Mouse (Mus musculus) liver, embryonic 13.5 days (tissue): ENCODE data around the gene Hoxa11. TPM values are rescaled to one million over a fixed set of nuclear protein-coding genes. Genes with fewer than 3 reads are reported as not detected.

Experiments used
- ATAC-seq: fragments of 200-750 bp; cut with Nextera tagmentation; 2 replicates; pipeline ENCODE4 v1.8.0; 2017; ENCODE audit warnings: low read depth, mild to moderate bottlenecking, moderate number of reproducible peaks, moderate library complexity
- DNase-seq: peaks from one replicate; pipeline ENCODE4 v3.0.0; 2022
- H3K27ac ChIP-seq: fragments of 300-500 bp; sonication (generic); 2 replicates; pipeline ENCODE4 v1.5.1; 2015; ENCODE audit warnings: moderate library complexity, mild to moderate bottlenecking, inconsistent platforms
- H3K27me3 ChIP-seq: fragments of 300-500 bp; sonication (generic); 2 replicates; pipeline ENCODE4 v1.6.1; 2015; ENCODE audit warnings: mild to moderate bottlenecking, inconsistent platforms
- H3K36me3 ChIP-seq: fragments of 300-500 bp; sonication (generic); 2 replicates; pipeline ENCODE4 v1.6.1; 2015; ENCODE audit warnings: mild to moderate bottlenecking, inconsistent platforms
- H3K4me1 ChIP-seq: fragments of 300-500 bp; sonication (generic); replicated peaks from 2 replicates; pipeline ENCODE4 v1.6.1; 2015; ENCODE audit warnings: inconsistent platforms
- H3K4me2 ChIP-seq: fragments of 300-500 bp; sonication (generic); 2 replicates; pipeline ENCODE4 v1.6.1; 2015; ENCODE audit warnings: inconsistent platforms, mild to moderate bottlenecking, moderate library complexity
- H3K4me3 ChIP-seq: fragments of 300-500 bp; sonication (generic); replicated peaks from 2 replicates; pipeline ENCODE4 v1.5.1; 2015; ENCODE audit warnings: mild to moderate bottlenecking, inconsistent platforms
- H3K9ac ChIP-seq: fragments of 300-500 bp; sonication (generic); 2 replicates; pipeline ENCODE4 v1.6.1; 2015; ENCODE audit warnings: mild to moderate bottlenecking, inconsistent platforms
- H3K9me3 ChIP-seq: fragments of 300-500 bp; sonication (generic); replicated peaks from 2 replicates; pipeline ENCODE4 v1.6.1; 2016; ENCODE audit warnings: inconsistent platforms
- WGBS: fragments of 180-500 bp; shearing (Covaris S2); methylation state at CpG from one replicate; pipeline ENCODE4 v1.1.7; 2015; ENCODE audit not compliant: insufficient replicate concordance; 5-methylcytosine and 5-hydroxymethylcytosine counted together
- polyA plus RNA-seq: library from polyadenylated mRNA; unstranded; fragments of >200 nt; fragmentation: Nextera tagmentation; extraction: Ambion mirVana; gene quantifications from 2 replicates; pipeline ENCODE4 v1.2.1, GENCODE M21; 2015

The Hoxa11 gene
- polyA plus RNA-seq, 1 experiment from 2014 or later, result not detected

- no peak overlapping the region for H3K4me3 ChIP-seq
- ATAC-seq, result no peak
- H3K4me2 ChIP-seq, result no peak overlapping the region
- H3K4me1 ChIP-seq, result peaks cover 11% of the 10 kb centered on the region; the same call in 1 of the 2 replicates
- WGBS, result 18% methylated on average over 4 of the region's 4 CpGs
- H3K9ac ChIP-seq, result no peak overlapping the region
- no peak overlapping the region for H3K27ac ChIP-seq
- H3K36me3 ChIP-seq, result no peaks in the 10 kb centered on the region
- no peak for DNase-seq
- no peaks in the 10 kb centered on the region for H3K9me3 ChIP-seq
- H3K27me3 ChIP-seq, result peaks cover 100% of the 10 kb centered on the region
These were observed 38.5 kb downstream of the Hoxa11 start for GRCm38 (mm10) chr6:52206882-52207683.

GRCm38 (mm10) chr6:52205638-52206621 lies 39.7 kb downstream of the Hoxa11 start:
- no peak overlapping the region for H3K9ac ChIP-seq
- H3K4me3 ChIP-seq, result no peak overlapping the region
- no peak overlapping the region for H3K27ac ChIP-seq
- no peak overlapping the region for H3K4me2 ChIP-seq
- no peak for DNase-seq
- no peaks in the 10 kb centered on the region for H3K9me3 ChIP-seq
- ATAC-seq, result no peak
- H3K4me1 ChIP-seq, result peaks cover 8% of the 10 kb centered on the region; the same call in 1 of the 2 replicates
- 10% methylated on average over 55 of the region's 55 CpGs for WGBS
- H3K27me3 ChIP-seq, result peaks cover 100% of the 10 kb centered on the region
- no peaks in the 10 kb centered on the region for H3K36me3 ChIP-seq

- Histone ChIP-seq H3K4me3 (no peak overlapping the region), H3K36me3 (no peaks in the 10 kb centered on the region), H3K9me3 (no peaks in the 10 kb centered on the region), H3K4me1 (peaks cover 8% of the 10 kb centered on the region; the same call in 1 of the 2 replicates), H3K9ac (no peak overlapping the region), H3K4me2 (no peak overlapping the region), H3K27ac (no peak overlapping the region), H3K27me3 (peaks cover 100% of the 10 kb centered on the region)
- no peak for DNase-seq
- 11% methylated on average over 14 of the region's 14 CpGs for WGBS
- ATAC-seq, result no peak
These were observed 40.4 kb downstream of the Hoxa11 start for GRCm38 (mm10) chr6:52205221-52205620.

GRCm38 (mm10) chr6:52204050-52204752 lies 41.4 kb downstream of the Hoxa11 start, which contains the start of gene Hoxa5:
Gene Hoxa5, minus strand, starts transcription at chr6:52204587.
- peaks cover 100% of the 10 kb centered on the region for H3K27me3 ChIP-seq
- peak within 1 kb of the TSS; percentile 63 for H3K4me2 ChIP-seq
- DNase-seq, result no peak

GRCm38 (mm10) chr6:52203371-52204049 lies 42.1 kb downstream of the Hoxa11 start:
- Histone ChIP-seq H3K4me2 (peak overlapping the region; percentile 63), H3K9ac (peak overlapping the region; percentile 59), H3K36me3 (no peaks in the 10 kb centered on the region), H3K4me3 (peak overlapping the region; percentile 53), H3K27ac (no peak overlapping the region), H3K4me1 (peaks cover 8% of the 10 kb centered on the region; the same call in 1 of the 2 replicates), H3K27me3 (peaks cover 100% of the 10 kb centered on the region), H3K9me3 (no peaks in the 10 kb centered on the region)
- ATAC-seq (no peak), DNase-seq (no peak)
- WGBS, result 1% methylated on average over 46 of the region's 46 CpGs

More at GRCm38 (mm10) chr6:52204050-52204752, 41.4 kb downstream of the Hoxa11 start, which contains the start of gene Hoxa5:
- no peaks in the 10 kb centered on the region for H3K9me3 ChIP-seq
- no peak within 1 kb of the TSS for H3K27ac ChIP-seq
- under 1% methylated on average over 65 of the region's 65 CpGs for WGBS
- H3K4me1 ChIP-seq, result peaks cover 8% of the 10 kb centered on the region; the same call in 1 of the 2 replicates
- H3K9ac ChIP-seq, result peak within 1 kb of the TSS; percentile 59
- no peaks in the 10 kb centered on the region for H3K36me3 ChIP-seq
- peak within 1 kb of the TSS; percentile 53 for H3K4me3 ChIP-seq
- ATAC-seq, result no peak

GRCm38 (mm10) chr6:52203121-52203370 lies 42.6 kb downstream of the Hoxa11 start:
- peak overlapping the region; percentile 63 for H3K4me2 ChIP-seq
- peaks cover 8% of the 10 kb centered on the region; the same call in 1 of the 2 replicates for H3K4me1 ChIP-seq
- H3K27me3 ChIP-seq, result peaks cover 100% of the 10 kb centered on the region
- H3K9me3 ChIP-seq, result no peaks in the 10 kb centered on the region
- no peak overlapping the region for H3K27ac ChIP-seq
- ATAC-seq (no peak), DNase-seq (no peak)
- WGBS, result under 1% methylated on average over 10 of the region's 10 CpGs
- peak overlapping the region; percentile 59; the same call in 1 of the 2 replicates for H3K9ac ChIP-seq
- peak overlapping the region; percentile 53 for H3K4me3 ChIP-seq
- no peaks in the 10 kb centered on the region for H3K36me3 ChIP-seq

GRCm38 (mm10) chr6:52202362-52203120 lies 43.1 kb downstream of the Hoxa11 start:
- Histone ChIP-seq H3K9ac (no peak overlapping the region; the same call in 1 of the 2 replicates), H3K4me3 (peak overlapping the region; percentile 53), H3K9me3 (no peaks in the 10 kb centered on the region), H3K27me3 (peaks cover 100% of the 10 kb centered on the region), H3K4me1 (peaks cover 8% of the 10 kb centered on the region; the same call in 1 of the 2 replicates), H3K27ac (no peak overlapping the region), H3K36me3 (no peaks in the 10 kb centered on the region), H3K4me2 (peak overlapping the region; percentile 63)
- 17% methylated on average over 22 of the region's 22 CpGs for WGBS
- DNase-seq (no peak), ATAC-seq (no peak)

- DNase-seq (no peak), ATAC-seq (no peak)
- Histone ChIP-seq H3K27me3 (peaks cover 100% of the 10 kb centered on the region), H3K4me3 (no peak overlapping the region), H3K9ac (no peak overlapping the region), H3K9me3 (no peaks in the 10 kb centered on the region), H3K4me2 (no peak overlapping the region), H3K4me1 (peaks cover 8% of the 10 kb centered on the region; the same call in 1 of the 2 replicates), H3K36me3 (no peaks in the 10 kb centered on the region), H3K27ac (no peak overlapping the region)
- 67% methylated on average over 1 of the region's 1 CpGs for WGBS
These were observed 44.3 kb downstream of the Hoxa11 start for GRCm38 (mm10) chr6:52201269-52201668.

- no peak for DNase-seq
- Histone ChIP-seq H3K27ac (no peak overlapping the region), H3K4me2 (no peak overlapping the region), H3K27me3 (peaks cover 100% of the 10 kb centered on the region), H3K4me1 (peaks cover 8% of the 10 kb centered on the region; the same call in 1 of the 2 replicates), H3K9ac (no peak overlapping the region), H3K36me3 (no peaks in the 10 kb centered on the region), H3K9me3 (no peaks in the 10 kb centered on the region), H3K4me3 (no peak overlapping the region)
- WGBS, result 39% methylated on average over 10 of the region's 10 CpGs
- ATAC-seq, result no peak
These were observed 44.8 kb downstream of the Hoxa11 start for GRCm38 (mm10) chr6:52200751-52201250.
